Mouse (Mus musculus) layer of hippocampus, postnatal 36 days (tissue): ENCODE results near the gene Fkbp15. TPM values are rescaled to one million over a fixed set of nuclear protein-coding genes. Genes with fewer than 3 reads are reported as not detected.
"Not testable (repeated sequence)": the region's sequence is repeated elsewhere in the genome, so short reads cannot be mapped to it uniquely, and the experiment has no call there.

ENCODE experiments used
- DNase-seq, 2 experiments: peaks; one replicate each; pipeline ENCODE4 v3.0.0; 2022
- total RNA-seq, 2 experiments: library from RNA; stranded (reverse); gene quantifications; 2 replicates each; pipeline ENCODE4 v1.2.3; 2021

Gene Fkbp15
- total RNA-seq, 2 experiments from 2014 or later = 36.9 to 41.0 TPM

GRCm38 (mm10) chr4:62277222-62277621 lies 83.1 kb downstream of the Fkbp15 start:
- DNase-seq = no peak

GRCm38 (mm10) chr4:62276642-62277041 lies 83.7 kb downstream of the Fkbp15 start:
- DNase-seq = no peak

- DNase-seq = peak in 1 of 2 experiments; percentile 51
Observed at GRCm38 (mm10) chr4:62274841-62275536, 85.4 kb downstream of the Fkbp15 start.

GRCm38 (mm10) chr4:62273916-62274315 lies 86.4 kb downstream of the Fkbp15 start:
- no peak for DNase-seq

GRCm38 (mm10) chr4:62272696-62273095 lies 87.7 kb downstream of the Fkbp15 start:
- no peak for DNase-seq

- DNase-seq = no peak
Observed at GRCm38 (mm10) chr4:62267101-62267500, 93.2 kb downstream of the Fkbp15 start.

GRCm38 (mm10) chr4:62266016-62266415 lies 94.3 kb downstream of the Fkbp15 start:
- not testable (repeated sequence) for DNase-seq

GRCm38 (mm10) chr4:62265154-62265836 lies 95.1 kb downstream of the Fkbp15 start:
- no peak for DNase-seq

- DNase-seq = no peak
Observed at GRCm38 (mm10) chr4:62263133-62263844, 97.1 kb downstream of the Fkbp15 start.

- DNase-seq = no peak
Observed at GRCm38 (mm10) chr4:62262276-62262675, 98.1 kb downstream of the Fkbp15 start, which contains the start of gene Slc31a2. TSS of gene Slc31a2 (plus strand) at chr4:62262562.

GRCm38 (mm10) chr4:62256931-62257330 lies 103.4 kb downstream of the Fkbp15 start:
- no peak for DNase-seq

- DNase-seq = no peak
Observed at GRCm38 (mm10) chr4:62254551-62254950, 105.8 kb downstream of the Fkbp15 start.

GRCm38 (mm10) chr4:62251776-62252175 lies 108.6 kb downstream of the Fkbp15 start:
- no peak for DNase-seq

- DNase-seq = no peak
Observed at GRCm38 (mm10) chr4:62250896-62251544, 109.3 kb downstream of the Fkbp15 start.

Other genes starting within 250 kb of the Fkbp15 start
- not detected for gene Mup21, start 209.7 kb downstream of the Fkbp15 start, total RNA-seq
- 10 to 100 TPM; 25.4 to 26.1 TPM for gene Zfp37, start 129.5 kb downstream of the Fkbp15 start, total RNA-seq
- gene Slc31a2, start 98.0 kb downstream of the Fkbp15 start, total RNA-seq = 10 to 100 TPM in 1 of 2 experiments, 1 to 10 TPM in 1; 9.3 to 10.5 TPM
- 10 to 100 TPM; 13.0 to 14.4 TPM for gene Slc31a1, start 179 bp upstream of the Fkbp15 start, total RNA-seq
- 10 to 100 TPM; 47.5 to 51.8 TPM for gene Cdc26, start 48.1 kb upstream of the Fkbp15 start, total RNA-seq
- 10 to 100 TPM; 13.1 to 15.0 TPM for gene Prpf4, start 48.2 kb upstream of the Fkbp15 start, total RNA-seq
- not detected for gene Rnf183, start 74.7 kb upstream of the Fkbp15 start, total RNA-seq
- gene Wdr31, start 110.3 kb upstream of the Fkbp15 start, total RNA-seq = 1 to 10 TPM; 7.8 to 8.6 TPM
- under 1 TPM; 0.52 to 0.73 TPM for gene Bspry, start 119.5 kb upstream of the Fkbp15 start, total RNA-seq
- gene Hdhd3, start 142.9 kb upstream of the Fkbp15 start, total RNA-seq = 10 to 100 TPM; 10.4 to 10.5 TPM
- 10 to 100 TPM; 24.3 to 28.8 TPM for gene Alad, start 159.4 kb upstream of the Fkbp15 start, total RNA-seq
- 10 to 100 TPM; 22.2 to 23.7 TPM for gene Pole3, start 164.5 kb upstream of the Fkbp15 start, total RNA-seq
- gene 4933430I17Rik, start 164.8 kb upstream of the Fkbp15 start, total RNA-seq = under 1 TPM in 1 of 2 experiments, not detected in 1; 0.20 TPM
- 10 to 100 TPM; 14.8 to 19.8 TPM for gene Rgs3, start 199.3 kb upstream of the Fkbp15 start, total RNA-seq